Mouse (Mus musculus) neural tube, embryonic 13.5 days (tissue): Measurements from ENCODE around the gene Epb41l2. TPM values are rescaled to one million over a fixed set of nuclear protein-coding genes. Genes with fewer than 3 reads are reported as not detected.

Experiments used
- polyA plus RNA-seq: library from polyadenylated mRNA; unstranded; fragments of >200 nt; fragmentation: Nextera tagmentation; extraction: Ambion mirVana; gene quantifications from 2 replicates; pipeline ENCODE4 v1.2.1, GENCODE M21; 2015

Epb41l2 gene
- polyA plus RNA-seq, 1 experiment from 2014 or later: 29.1 TPM

Other genes starting within 250 kb of the Epb41l2 start
- gene Akap7, start 51.9 kb upstream of the Epb41l2 start, polyA plus RNA-seq: 30.3 and 33.5 TPM in 2 replicates
- gene Smlr1, start 176.5 kb downstream of the Epb41l2 start, polyA plus RNA-seq: not detected in 2 replicates